Mouse (Mus musculus) inflammation-experienced regulatory T-cells, adult 6 months (primary cell): ENCODE measurements around the gene Nop9. TPM values are rescaled to one million over a fixed set of nuclear protein-coding genes. Genes with fewer than 3 reads are reported as not detected.

Experiments
- ATAC-seq: one replicate; pipeline ENCODE4 v1.8.0; 2017
- polyA plus RNA-seq, 3 experiments: library from polyadenylated mRNA; unstranded; fragments of 100-300 nt; shearing (Covaris generic); gene quantifications; one replicate each; pipeline ENCODE4 v1.2.1; 2017

Nop9 gene
- polyA plus RNA-seq, 3 experiments from 2014 or later, result 4.1 to 8.4 (median 5.4) TPM

- ATAC-seq, result no peak
Measured at GRCm38 (mm10) chr14:55730116-55730515, 15.4 kb upstream of the Nop9 start.

- no peak for ATAC-seq
Measured at GRCm38 (mm10) chr14:55730531-55731032, 14.9 kb upstream of the Nop9 start.

- ATAC-seq, result no peak
Measured at GRCm38 (mm10) chr14:55733889-55734288, 11.6 kb upstream of the Nop9 start.

GRCm38 (mm10) chr14:55734869-55735268 lies 10.6 kb upstream of the Nop9 start:
- ATAC-seq, result no peak

GRCm38 (mm10) chr14:55735334-55735733 lies 10.2 kb upstream of the Nop9 start:
- ATAC-seq, result no peak

GRCm38 (mm10) chr14:55735758-55736157 lies 9.7 kb upstream of the Nop9 start:
- no peak for ATAC-seq

GRCm38 (mm10) chr14:55737086-55737687 lies 8.3 kb upstream of the Nop9 start:
- no peak for ATAC-seq

- peak; percentile 75 for ATAC-seq
Measured at GRCm38 (mm10) chr14:55743711-55744110, 1.8 kb upstream of the Nop9 start.

GRCm38 (mm10) chr14:55745861-55746237 lies 356 bp downstream of the Nop9 start:
- ATAC-seq, result peak; percentile 4

GRCm38 (mm10) chr14:55747051-55747847 lies 1.8 kb downstream of the Nop9 start:
- ATAC-seq, result no peak

- no peak for ATAC-seq
Measured at GRCm38 (mm10) chr14:55757566-55757965, 12.1 kb downstream of the Nop9 start.

GRCm38 (mm10) chr14:55758363-55758784 lies 12.9 kb downstream of the Nop9 start, which contains the start of gene Cideb:
Cideb (minus strand) TSS chr14:55758458.
- no peak for ATAC-seq

GRCm38 (mm10) chr14:55760156-55760555 lies 14.7 kb downstream of the Nop9 start:
- peak; percentile 58 for ATAC-seq

- no peak for ATAC-seq
Measured at GRCm38 (mm10) chr14:55761163-55761562, 15.7 kb downstream of the Nop9 start, which contains the start of gene Ltb4r2. Ltb4r2 (plus strand) TSS chr14:55761428.

- ATAC-seq, result no peak
Measured at GRCm38 (mm10) chr14:55762001-55762821, 16.7 kb downstream of the Nop9 start.

GRCm38 (mm10) chr14:55763166-55763565 lies 17.7 kb downstream of the Nop9 start:
- ATAC-seq, result no peak

- ATAC-seq, result no peak
Measured at GRCm38 (mm10) chr14:55765696-55766095, 20.2 kb downstream of the Nop9 start, which contains the start of gene Ltb4r1. Ltb4r1 (plus strand) TSS chr14:55765962.

GRCm38 (mm10) chr14:55767519-55768414 lies 22.3 kb downstream of the Nop9 start:
- ATAC-seq, result peak; percentile 76

- no peak for ATAC-seq
Measured at GRCm38 (mm10) chr14:55768555-55768954, 23.1 kb downstream of the Nop9 start.

- ATAC-seq, result no peak
Measured at GRCm38 (mm10) chr14:55769087-55769703, 23.7 kb downstream of the Nop9 start.

GRCm38 (mm10) chr14:55776711-55777110 lies 31.2 kb downstream of the Nop9 start:
- no peak for ATAC-seq
